Mouse (Mus musculus) small intestine, adult 2 months (tissue): ENCODE results near the gene Ralgapb.

Source experiments
- CTCF ChIP-seq: fragments of 200-500 bp; IDR thresholded peaks from 2 replicates; pipeline ENCODE4 v1.5.1; 2012; ENCODE audit warnings: low read depth, mild to moderate bottlenecking, control low read depth, inconsistent platforms, low read length, moderate library complexity, mixed read lengths; ENCODE audit not compliant: insufficient replicate concordance, insufficient read length; ENCODE audit errors: extremely low read depth
- POLR2A ChIP-seq: fragments of 200-500 bp; IDR thresholded peaks from 2 replicates; pipeline ENCODE4 v1.6.1; 2012; ENCODE audit warnings: low read depth, mild to moderate bottlenecking, control low read depth, inconsistent platforms, low read length, moderate library complexity

DNA sequence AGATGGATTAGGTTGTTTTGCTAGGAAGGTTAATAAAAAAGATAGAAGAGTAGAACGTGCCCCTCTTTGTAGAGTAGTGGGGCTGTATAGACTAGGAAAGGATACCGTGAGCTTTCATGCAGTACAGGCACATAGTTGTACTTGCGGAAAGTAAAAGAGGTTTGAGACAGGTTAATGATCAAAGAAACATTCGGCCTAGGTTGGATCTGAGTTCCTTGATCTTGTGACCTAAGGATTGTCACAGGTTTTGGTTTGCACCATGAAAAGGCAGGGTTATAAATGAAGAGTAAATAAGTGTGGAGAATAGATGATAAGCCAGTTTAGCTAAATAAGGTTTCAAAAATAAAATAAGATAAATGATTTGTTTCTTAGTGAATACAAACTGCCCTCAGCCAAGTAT is 45.5 kb upstream of the Ralgapb start:
- TF ChIP-seq POLR2A = no peak
- TF ChIP-seq CTCF = no peak
